Mouse (Mus musculus): Measurements from ENCODE around the gene Olfr1326-ps1. TPM values are rescaled to one million over a fixed set of nuclear protein-coding genes. Genes with fewer than 3 reads are reported as not detected.

The Olfr1326-ps1 gene
- not detected in 2 replicates for polyA plus RNA-seq (2015; fragmentation: Nextera tagmentation; extraction: Ambion mirVana)

GRCm38 (mm10) chrX:74574788-74575187 lies at the start of gene Olfr1326-ps1:
Gene Olfr1326-ps1, minus strand, starts transcription at chrX:74574888.
- no peaks in the 10 kb centered on the region for H3K4me1 ChIP-seq
- no peak within 1 kb of the TSS for H3K4me3 ChIP-seq
- H3K4me2 ChIP-seq, result no peak within 1 kb of the TSS
- H3K9ac ChIP-seq, result no peak within 1 kb of the TSS
- H3K9me3 ChIP-seq (replicated peaks), result no peaks in the 10 kb centered on the region
- H3K27me3 ChIP-seq, result no peaks in the 10 kb centered on the region
- no peak within 1 kb of the TSS for H3K27ac ChIP-seq
- H3K36me3 ChIP-seq (ENCODE audit: poor library complexity, severe bottlenecking), result no peaks in the 10 kb centered on the region
- ATAC-seq, result no peak

- no peaks in the 10 kb centered on the region for H3K9me3 ChIP-seq (replicated peaks)
- WGBS, result 81% methylated on average over 2 of the region's 2 CpGs
- no peak within 1 kb of the TSS for H3K4me2 ChIP-seq
Measured at GRCm38 (mm10) chrX:74592379-74592778, 17.7 kb upstream of the Olfr1326-ps1 start, which contains the start of gene Olfr1325. Gene Olfr1325, plus strand, starts transcription at chrX:74592679.

More at GRCm38 (mm10) chrX:74592379-74592778, 17.7 kb upstream of the Olfr1326-ps1 start, which contains the start of gene Olfr1325:
- H3K9ac ChIP-seq, result no peak within 1 kb of the TSS
- H3K36me3 ChIP-seq (ENCODE audit: poor library complexity, severe bottlenecking), result no peaks in the 10 kb centered on the region
- no peaks in the 10 kb centered on the region for H3K4me1 ChIP-seq
- H3K4me3 ChIP-seq, result no peak within 1 kb of the TSS
- H3K27ac ChIP-seq, result no peak within 1 kb of the TSS
- no peak for ATAC-seq
- no peaks in the 10 kb centered on the region for H3K27me3 ChIP-seq

Other genes with a start within 250 kb of the Olfr1326-ps1 start
- 42.9 and 46.5 TPM in 2 replicates for gene Plxna3, start 245.8 kb downstream of the Olfr1326-ps1 start, polyA plus RNA-seq (2015; fragmentation: Nextera tagmentation; extraction: Ambion mirVana)
- 101 and 116 TPM in 2 replicates for gene Lage3, start 221.3 kb downstream of the Olfr1326-ps1 start, polyA plus RNA-seq (2015; fragmentation: Nextera tagmentation; extraction: Ambion mirVana)
- gene Ubl4a, start 201.7 kb downstream of the Olfr1326-ps1 start, polyA plus RNA-seq (2015; fragmentation: Nextera tagmentation; extraction: Ambion mirVana), result 67.8 and 79.5 TPM in 2 replicates
- gene Slc10a3, start 201.5 kb downstream of the Olfr1326-ps1 start, polyA plus RNA-seq (2015; fragmentation: Nextera tagmentation; extraction: Ambion mirVana), result 6.6 and 7.8 TPM in 2 replicates
- gene Fam3a, start 181.6 kb downstream of the Olfr1326-ps1 start, polyA plus RNA-seq (2015; fragmentation: Nextera tagmentation; extraction: Ambion mirVana), result 31.6 and 34.5 TPM in 2 replicates
- 18.3 and 20.6 TPM in 2 replicates for gene Ikbkg, start 181.6 kb downstream of the Olfr1326-ps1 start, polyA plus RNA-seq (2015; fragmentation: Nextera tagmentation; extraction: Ambion mirVana)
- 53.6 and 56.3 TPM in 2 replicates for gene G6pdx, start 145.7 kb downstream of the Olfr1326-ps1 start, polyA plus RNA-seq (2015; fragmentation: Nextera tagmentation; extraction: Ambion mirVana)
- gene Gm6880, start 93.5 kb downstream of the Olfr1326-ps1 start, polyA plus RNA-seq (2015; fragmentation: Nextera tagmentation; extraction: Ambion mirVana), result not detected in 2 replicates
- not detected in 2 replicates for gene Olfr1325, start 17.8 kb upstream of the Olfr1326-ps1 start, polyA plus RNA-seq (2015; fragmentation: Nextera tagmentation; extraction: Ambion mirVana)
- gene Gm5640, start 70.7 kb upstream of the Olfr1326-ps1 start, polyA plus RNA-seq (2015; fragmentation: Nextera tagmentation; extraction: Ambion mirVana), result 0.06 TPM in 1 of 2 replicates, not detected in the other
- gene Gm6890, start 166.0 kb upstream of the Olfr1326-ps1 start, polyA plus RNA-seq (2015; fragmentation: Nextera tagmentation; extraction: Ambion mirVana), result not detected in 2 replicates

Data from forebrain, embryonic 13.5 days (tissue).